8 mouse cellular contexts compared by ENCODE assay signal in genomic region chr2:27513861-27514260, GRCm38 (mm10). TPM values are rescaled to one million over a fixed set of nuclear protein-coding genes. Genes with fewer than 3 reads are reported as not detected.
DNase-seq lines count a peak whose midpoint lies in the region; ATAC-seq and TF ChIP-seq lines count a peak whose summit lies in the region.

No protein-coding gene starts in this region.

- no peak for TF ChIP-seq POLR2A in bone marrow, adult 2 months (IDR thresholded peaks at IDR 0.05; ENCODE audit: borderline replicate concordance, control insufficient read depth, low read depth, low read length)

- peak overlapping the region; percentile 81 for H3K4me2 ChIP-seq in kidney, embryonic 16.5 days (replicated peaks; ENCODE audit: low read depth, low read length)

- ATAC-seq in kidney, embryonic 16.5 days (ENCODE audit: low FRiP score, low TSS enrichment), result no peak
- 0 out of 2 replicates have a peak, but pooled peaks have one; percentile 1 for ATAC-seq in megakaryocyte-erythroid progenitor cell, adult 5-6 weeks (replicated peaks; ENCODE audit: low FRiP score, low TSS enrichment, poor library complexity, severe bottlenecking)

- H3K9ac ChIP-seq in kidney, embryonic 16.5 days (replicated peaks; ENCODE audit: low read length), result peak overlapping the region; percentile 95

- peak overlapping the region; percentile 91 for H3K27ac ChIP-seq in kidney, embryonic 16.5 days (ENCODE audit: low read length)
- H3K27ac ChIP-seq in bone marrow, adult 2 months (ENCODE audit: control insufficient read depth, insufficient read depth, low read depth, low read length, poor library complexity), result peak overlapping the region; percentile 90
- peak overlapping the region; percentile 93 for H3K27ac ChIP-seq in hindbrain, embryonic 10.5 days

- WGBS in kidney, embryonic 16.5 days, result 74% methylated on average over 5 of the region's 5 CpGs
- WGBS in bone marrow, adult 2 months, result 46% methylated on average over 5 of the region's 5 CpGs
- 82% methylated on average over 5 of the region's 5 CpGs for WGBS in hindbrain, embryonic 10.5 days

- TF ChIP-seq CTCF in bone marrow, adult 2 months (IDR thresholded peaks at IDR 0.05; ENCODE audit: control insufficient read depth, insufficient read depth, low read length), result no peak

- H3K27me3 ChIP-seq in kidney, embryonic 16.5 days (ENCODE audit: insufficient read depth, low read length), result no peaks in the 10 kb centered on the region
- H3K27me3 ChIP-seq in hindbrain, embryonic 10.5 days (ENCODE audit: insufficient read depth, poor library complexity, severe bottlenecking), result no peaks in the 10 kb centered on the region

- DNase-seq in kidney, postnatal 14 days, result no peak
- no peak for DNase-seq in hindbrain, embryonic 10.5 days (ENCODE audit: low spot score)
- no peak for DNase-seq in cerebellum, adult 18-20 months
- DNase-seq in adrenal gland, postnatal 4 days (ENCODE audit: low spot score in 2 of 2), result no peak
- DNase-seq in gastrocnemius, postnatal 4 days (ENCODE audit: low spot score in 2 of 2), result no peak

- peak overlapping the region; percentile 98 for H3K4me3 ChIP-seq in kidney, embryonic 16.5 days (ENCODE audit: low read length)
- H3K4me3 ChIP-seq in bone marrow, adult 2 months (replicated peaks; ENCODE audit: control insufficient read depth, low read depth, low read length), result peak overlapping the region; percentile 99
- H3K4me3 ChIP-seq in hindbrain, embryonic 10.5 days, result peak overlapping the region; percentile 97

- H3K4me1 ChIP-seq in kidney, embryonic 16.5 days (ENCODE audit: insufficient read depth, low read length), result peaks cover 29% of the 10 kb centered on the region
- H3K4me1 ChIP-seq in bone marrow, adult 2 months (ENCODE audit: control insufficient read depth, insufficient read depth, low read length), result peaks cover 5% of the 10 kb centered on the region
- peaks cover 34% of the 10 kb centered on the region for H3K4me1 ChIP-seq in hindbrain, embryonic 10.5 days (replicated peaks)

- 0 out of 2 replicates have a peak, but pooled peaks cover 8% of the 10 kb centered on the region for H3K36me3 ChIP-seq in kidney, embryonic 16.5 days (ENCODE audit: insufficient read depth, low read length)
- H3K36me3 ChIP-seq in hindbrain, embryonic 10.5 days, result peaks cover 17% of the 10 kb centered on the region

- no peaks in the 10 kb centered on the region for H3K9me3 ChIP-seq in kidney, embryonic 16.5 days (ENCODE audit: low read length)
- no peaks in the 10 kb centered on the region for H3K9me3 ChIP-seq in hindbrain, embryonic 10.5 days

RNA-seq across cellular contexts. Expression of gene Wdr5, which starts 1.1 kb away (rescaled TPM):
- 67.3 and 70.5 TPM in 2 replicates for polyA plus RNA-seq in kidney, embryonic 16.5 days (2015; fragmentation: Nextera tagmentation; extraction: Ambion mirVana)
- 30.2 and 41.6 TPM in 2 replicates for polyA plus RNA-seq in bone marrow, adult 2 months (2011; ENCODE audit: insufficient read depth, insufficient read length, low replicate concordance, missing spikeins)
- 63.2 and 76.8 TPM in 2 replicates for polyA plus RNA-seq in hindbrain, embryonic 10.5 days (2016; fragmentation: Nextera tagmentation; extraction: Ambion mirVana)
- 70.9 and 89.0 TPM in 2 replicates for total RNA-seq in megakaryocyte-erythroid progenitor cell, adult 5-6 weeks (2014; fragmentation: Nextera tagmentation)
- total RNA-seq in megakaryocyte-erythroid progenitor cell, adult 5-6 weeks (2017), result 87.0 and 91.8 TPM in 2 replicates
- 10 to 100 TPM; 46.1 to 50.4 TPM for total RNA-seq in adrenal gland, postnatal 4 days (2021)
- total RNA-seq in gastrocnemius, postnatal 4 days (2021), result 10 to 100 TPM; 36.4 to 39.2 TPM

RNA-seq across cellular contexts. Expression of gene Brd3, which starts 6.4 kb away (rescaled TPM):
- 103 and 117 TPM in 2 replicates for polyA plus RNA-seq in kidney, embryonic 16.5 days (2015; fragmentation: Nextera tagmentation; extraction: Ambion mirVana)
- polyA plus RNA-seq in bone marrow, adult 2 months (2011; ENCODE audit: insufficient read depth, insufficient read length, low replicate concordance, missing spikeins), result 19.3 and 33.0 TPM in 2 replicates
- 145 and 149 TPM in 2 replicates for polyA plus RNA-seq in hindbrain, embryonic 10.5 days (2016; fragmentation: Nextera tagmentation; extraction: Ambion mirVana)
- total RNA-seq in megakaryocyte-erythroid progenitor cell, adult 5-6 weeks (2014; fragmentation: Nextera tagmentation), result 57.9 and 68.7 TPM in 2 replicates
- total RNA-seq in megakaryocyte-erythroid progenitor cell, adult 5-6 weeks (2017), result 23.5 and 40.9 TPM in 2 replicates
- 100 to 1,000 TPM; 133 to 136 TPM for total RNA-seq in adrenal gland, postnatal 4 days (2021)
- 100 to 1,000 TPM; 103 to 109 TPM for total RNA-seq in gastrocnemius, postnatal 4 days (2021)
